Mouse (Mus musculus) liver, adult 2 months (tissue): ENCODE data around the gene Efcab3. TPM values are rescaled to one million over a fixed set of nuclear protein-coding genes. Genes with fewer than 3 reads are reported as not detected.
"Not testable (repeated sequence)": the region's sequence is repeated elsewhere in the genome, so short reads cannot be mapped to it uniquely, and the experiment has no call there.

ENCODE experiments used
- DNase-seq: peaks from one replicate; pipeline ENCODE4 v3.0.0-alpha.2; 2011; ENCODE audit warnings: low read depth, low spot score; ENCODE audit errors: extremely low read depth
- H3K27ac ChIP-seq: fragments of 200-500 bp; replicated peaks from 2 replicates; pipeline ENCODE4 v1.5.1; 2012; ENCODE audit warnings: low read depth, mild to moderate bottlenecking, control low read depth, inconsistent platforms, low read length; ENCODE audit not compliant: insufficient read depth
- H3K27me3 ChIP-seq: fragments of 200-500 bp; 2 replicates; pipeline ENCODE4 v1.6.1; 2012; ENCODE audit warnings: mild to moderate bottlenecking, moderate library complexity, low read length, inconsistent platforms; ENCODE audit not compliant: control insufficient read depth, insufficient read depth
- H3K36me3 ChIP-seq: fragments of 200-500 bp; 2 replicates; pipeline ENCODE4 v1.6.1; 2012; ENCODE audit warnings: low read length, inconsistent platforms; ENCODE audit not compliant: control insufficient read depth, insufficient read depth
- H3K4me1 ChIP-seq: fragments of 200-500 bp; 2 replicates; pipeline ENCODE4 v1.6.1; 2011; ENCODE audit warnings: low read length; ENCODE audit not compliant: control insufficient read depth, insufficient read depth
- H3K4me3 ChIP-seq: fragments of 200-500 bp; 2 replicates; pipeline ENCODE4 v1.5.1; 2011; ENCODE audit warnings: low read depth, mild to moderate bottlenecking, control low read depth, low read length, moderate library complexity; ENCODE audit not compliant: insufficient read depth
- H3K79me2 ChIP-seq: fragments of 200-500 bp; 2 replicates; pipeline ENCODE4 v1.6.1; 2012; ENCODE audit warnings: inconsistent platforms, mild to moderate bottlenecking, low read length, moderate library complexity; ENCODE audit not compliant: control insufficient read depth, insufficient read depth
- H3K9ac ChIP-seq: fragments of 200-500 bp; 2 replicates; pipeline ENCODE4 v1.6.1; 2012; ENCODE audit warnings: low read depth, mild to moderate bottlenecking, control low read depth, inconsistent platforms, low read length
- CTCF ChIP-seq: fragments of 200-500 bp; IDR thresholded peaks from 2 replicates; pipeline ENCODE4 v1.5.1; 2011; ENCODE audit warnings: low read depth, low read length, control low read depth
- POLR2A ChIP-seq: fragments of 200-500 bp; IDR thresholded peaks from 2 replicates; pipeline ENCODE4 v1.6.1; 2011; ENCODE audit warnings: low read length, control low read depth; ENCODE audit not compliant: insufficient read depth; ENCODE audit errors: extremely low read depth
- WGBS: fragments of 180-500 bp; shearing (Covaris S2); methylation state at CpG from one replicate; pipeline ENCODE4 v1.1.7; 2018; 5-methylcytosine and 5-hydroxymethylcytosine counted together
- polyA plus RNA-seq: library from polyadenylated mRNA; depleted of rRNA; stranded (reverse); fragments of >200 nt; gene quantifications from 2 replicates; pipeline ENCODE4 v1.2.3, GENCODE M21; 2012
- total RNA-seq: library from RNA; depleted of rRNA; stranded (reverse); fragments of >200 nt; gene quantifications from 2 replicates; pipeline ENCODE4 v1.2.3, GENCODE M21; 2014

Gene Efcab3
- total and polyA plus RNA-seq, 2 experiments = not detected

- Histone ChIP-seq H3K36me3 (peaks cover 8% of the 10 kb centered on the region), H3K4me1 (peaks cover 4% of the 10 kb centered on the region), H3K27me3 (no peaks in the 10 kb centered on the region), H3K9ac (peak within 1 kb of the TSS; percentile 66), H3K27ac (peak within 1 kb of the TSS; percentile 21), H3K79me2 (peaks cover 6% of the 10 kb centered on the region; the same call in 1 of the 2 replicates), H3K4me3 (peak within 1 kb of the TSS; percentile 81)
- DNase-seq = peak; percentile 70
- TF ChIP-seq CTCF = peak; percentile 71
- TF ChIP-seq POLR2A = peak; percentile 66; the same call in 1 of the 2 replicates
- 3% methylated on average over 35 of the region's 38 CpGs for WGBS
Observed at GRCm38 (mm10) chr11:105125735-105126519, 62.5 kb downstream of the Efcab3 start, which contains the start of gene Mettl2. Mettl2 (plus strand) TSS chr11:105126425.

GRCm38 (mm10) chr11:105126520-105127029, 63.2 kb downstream of the Efcab3 start:
- H3K27me3 ChIP-seq = no peaks in the 10 kb centered on the region
- H3K36me3 ChIP-seq = peaks cover 10% of the 10 kb centered on the region
- H3K79me2 ChIP-seq = peaks cover 6% of the 10 kb centered on the region; the same call in 1 of the 2 replicates
- no peak overlapping the region for H3K27ac ChIP-seq
- peak overlapping the region; percentile 66 for H3K9ac ChIP-seq
- DNase-seq = no peak
- TF ChIP-seq POLR2A (no peak), CTCF (no peak)
- H3K4me1 ChIP-seq = peaks cover 4% of the 10 kb centered on the region
- WGBS = under 1% methylated on average over 48 of the region's 49 CpGs
- H3K4me3 ChIP-seq = peak overlapping the region; percentile 81

- H3K4me1 ChIP-seq = no peaks in the 10 kb centered on the region
- H3K27ac ChIP-seq = no peak overlapping the region
- H3K79me2 ChIP-seq = no peaks in the 10 kb centered on the region
- DNase-seq = no peak
- H3K27me3 ChIP-seq = no peaks in the 10 kb centered on the region
- no peak overlapping the region for H3K9ac ChIP-seq
- peaks cover 47% of the 10 kb centered on the region for H3K36me3 ChIP-seq
- TF ChIP-seq POLR2A (no peak), CTCF (no peak)
- 89% methylated on average over 7 of the region's 7 CpGs for WGBS
- no peak overlapping the region for H3K4me3 ChIP-seq
Observed at GRCm38 (mm10) chr11:105135692-105136091, 72.3 kb downstream of the Efcab3 start.

- not testable (repeated sequence) for H3K9ac ChIP-seq, H3K27ac ChIP-seq, H3K4me3 ChIP-seq, DNase-seq, H3K79me2 ChIP-seq, H3K27me3 ChIP-seq, H3K4me1 ChIP-seq
- 95% methylated on average over 2 of the region's 2 CpGs for WGBS
- H3K36me3 ChIP-seq = peaks cover 42% of the 10 kb centered on the region
Observed at GRCm38 (mm10) chr11:105137255-105137654, 73.9 kb downstream of the Efcab3 start.

- H3K4me3 ChIP-seq, H3K9ac ChIP-seq, H3K27me3 ChIP-seq, H3K4me1 ChIP-seq, H3K79me2 ChIP-seq, DNase-seq, H3K27ac ChIP-seq: not testable (repeated sequence)
- peaks cover 19% of the 10 kb centered on the region for H3K36me3 ChIP-seq
- 93% methylated on average over 8 of the region's 8 CpGs for WGBS
Observed at GRCm38 (mm10) chr11:105140512-105140911, 77.1 kb downstream of the Efcab3 start.

- H3K27me3 ChIP-seq = no peaks in the 10 kb centered on the region
- no peak overlapping the region for H3K9ac ChIP-seq
- TF ChIP-seq POLR2A (no peak), CTCF (no peak)
- no peaks in the 10 kb centered on the region for H3K4me1 ChIP-seq
- H3K4me3 ChIP-seq = no peak overlapping the region
- no peaks in the 10 kb centered on the region for H3K79me2 ChIP-seq
- H3K27ac ChIP-seq = no peak overlapping the region
- H3K36me3 ChIP-seq = peaks cover 16% of the 10 kb centered on the region
- no peak for DNase-seq
- 98% methylated on average over 5 of the region's 5 CpGs for WGBS
Observed at GRCm38 (mm10) chr11:105141115-105141514, 77.7 kb downstream of the Efcab3 start.
